Comparison of ENCODE assay signal across 19 mouse cellular contexts in the genomic region with DNA sequence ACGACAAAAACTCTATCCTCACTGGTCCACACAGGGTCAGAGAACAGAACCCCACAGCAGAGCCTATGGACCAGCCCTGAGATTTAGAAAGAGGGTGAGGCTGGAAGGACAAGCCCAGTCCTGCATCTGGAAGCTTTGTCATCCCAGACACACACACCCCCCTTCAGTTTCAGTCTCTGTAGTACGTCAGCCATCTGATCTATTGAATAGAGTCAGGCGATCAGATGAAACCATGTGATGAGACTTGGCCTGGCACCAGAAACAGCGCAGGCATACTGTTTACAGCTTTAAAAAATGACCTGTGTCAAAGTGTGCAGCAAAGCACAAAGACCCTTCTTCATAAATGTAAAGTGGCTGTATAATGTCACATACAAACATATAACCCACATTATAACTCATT. TPM values are rescaled to one million over a fixed set of nuclear protein-coding genes. Genes with fewer than 3 reads are reported as not detected.
A peak's percentile ranks its signal among the peaks of the same experiment; 100 is the strongest.
DNase-seq lines count a peak whose midpoint lies in the region; ATAC-seq and TF ChIP-seq lines count a peak whose summit lies in the region.
"Had no signal": no experiment of that assay in that cellular context is flagged by ENCODE, and none has a peak within 500 bp of the region (broad histone marks: within the 10 kb centered on the region; RNA-seq: fewer than 3 reads in every experiment).

No protein-coding gene starts in this region.

- no peak overlapping the region for H3K9ac ChIP-seq in hindbrain, embryonic 12.5 days
- no peak overlapping the region for H3K9ac ChIP-seq in stomach, embryonic 16.5 days (ENCODE audit: low read length)
- no peak overlapping the region for H3K9ac ChIP-seq in stomach, postnatal 0 days (ENCODE audit: low read length)
- H3K9ac ChIP-seq in forebrain, postnatal 0 days, result no peak overlapping the region
- no peak overlapping the region for H3K9ac ChIP-seq in liver, postnatal 0 days (replicated peaks)
- H3K9ac ChIP-seq: heart, embryonic 13.5 days; limb, embryonic 12.5 days; lung, embryonic 15.5 days; midbrain, embryonic 13.5 days had no signal

- H3K36me3 ChIP-seq in hindbrain, embryonic 12.5 days, result no peaks in the 10 kb centered on the region
- H3K36me3 ChIP-seq in hindbrain, embryonic 10.5 days, result peaks cover 19% of the 10 kb centered on the region
- peaks cover 9% of the 10 kb centered on the region; the same call in 1 of the 2 replicates for H3K36me3 ChIP-seq in stomach, embryonic 16.5 days (ENCODE audit: control insufficient read depth, insufficient read depth, low read length)
- peaks cover 4% of the 10 kb centered on the region; the same call in 1 of the 2 replicates for H3K36me3 ChIP-seq in stomach, postnatal 0 days (ENCODE audit: control insufficient read depth, insufficient read depth, low read length)
- H3K36me3 ChIP-seq in forebrain, postnatal 0 days (ENCODE audit: insufficient read depth), result 0 out of 2 replicates have a peak, but pooled peaks cover 10% of the 10 kb centered on the region
- peaks cover 36% of the 10 kb centered on the region for H3K36me3 ChIP-seq in liver, postnatal 0 days (replicated peaks; ENCODE audit: insufficient read depth, low read length)

- intact Hi-C loops in left cerebral cortex, postnatal 14 days (cut with DNase I), result no loop called here

- no peaks in the 10 kb centered on the region for H3K27me3 ChIP-seq in hindbrain, embryonic 12.5 days
- no peaks in the 10 kb centered on the region for H3K27me3 ChIP-seq in hindbrain, embryonic 10.5 days (ENCODE audit: insufficient read depth, poor library complexity, severe bottlenecking)
- H3K27me3 ChIP-seq in stomach, embryonic 16.5 days (ENCODE audit: control insufficient read depth, insufficient read depth, low read length), result no peaks in the 10 kb centered on the region
- H3K27me3 ChIP-seq in stomach, postnatal 0 days (ENCODE audit: control insufficient read depth, insufficient read depth, low read length), result no peaks in the 10 kb centered on the region
- no peaks in the 10 kb centered on the region for H3K27me3 ChIP-seq in forebrain, postnatal 0 days (ENCODE audit: insufficient read depth, low read length)
- H3K27me3 ChIP-seq in liver, postnatal 0 days (ENCODE audit: insufficient read depth, low read length), result no peaks in the 10 kb centered on the region
- H3K27me3 ChIP-seq: heart, embryonic 13.5 days; limb, embryonic 12.5 days; lung, embryonic 15.5 days; midbrain, embryonic 13.5 days had no signal

- no peaks in the 10 kb centered on the region for H3K9me3 ChIP-seq in hindbrain, embryonic 12.5 days (replicated peaks)
- no peaks in the 10 kb centered on the region for H3K9me3 ChIP-seq in hindbrain, embryonic 10.5 days
- H3K9me3 ChIP-seq in stomach, embryonic 16.5 days (replicated peaks; ENCODE audit: control insufficient read depth, low read length), result no peaks in the 10 kb centered on the region
- no peaks in the 10 kb centered on the region for H3K9me3 ChIP-seq in stomach, postnatal 0 days (ENCODE audit: control insufficient read depth, low read length)
- no peaks in the 10 kb centered on the region for H3K9me3 ChIP-seq in forebrain, postnatal 0 days (ENCODE audit: low read length)
- H3K9me3 ChIP-seq in liver, postnatal 0 days (ENCODE audit: low read length), result no peaks in the 10 kb centered on the region
- H3K9me3 ChIP-seq: heart, embryonic 13.5 days; lung, embryonic 15.5 days; midbrain, embryonic 13.5 days had no signal

- DNase-seq in hindbrain, embryonic 10.5 days (ENCODE audit: low spot score), result no peak
- no peak for DNase-seq in stomach, postnatal 0 days (ENCODE audit: low spot score)
- DNase-seq in forebrain, postnatal 0 days, result no peak
- no peak for DNase-seq in liver, postnatal 0 days
- DNase-seq in left cerebral cortex, postnatal 14 days (ENCODE audit: low spot score in 2 of 2), result no peak
- DNase-seq in lung, postnatal 14 days, result no peak
- DNase-seq: cerebellum, adult 11-12 months; cerebellum, postnatal 36 days; heart, postnatal 4 days; kidney, adult 18-20 months; kidney, postnatal 10 days; thymus, postnatal 14 days had no signal

- TF ChIP-seq CTCF in stomach, postnatal 0 days (IDR thresholded peaks at IDR 0.05; ENCODE audit: low read depth), result no peak
- TF ChIP-seq CTCF in forebrain, postnatal 0 days (IDR thresholded peaks at IDR 0.05; ENCODE audit: low read depth), result no peak
- TF ChIP-seq CTCF in liver, postnatal 0 days (IDR thresholded peaks at IDR 0.05; ENCODE audit: low read depth), result no peak

- ATAC-seq in hindbrain, embryonic 12.5 days (ENCODE audit: low FRiP score), result peak; percentile 51
- peak; percentile 20; the same call in 1 of the 2 replicates for ATAC-seq in stomach, embryonic 16.5 days (ENCODE audit: insufficient read depth, low FRiP score)
- ATAC-seq in stomach, postnatal 0 days (ENCODE audit: low FRiP score, low TSS enrichment), result no peak
- peak; percentile 52 for ATAC-seq in forebrain, postnatal 0 days
- no peak for ATAC-seq in liver, postnatal 0 days
- ATAC-seq: midbrain, embryonic 13.5 days had no signal

- H3K4me1 ChIP-seq in hindbrain, embryonic 12.5 days, result no peaks in the 10 kb centered on the region
- no peaks in the 10 kb centered on the region for H3K4me1 ChIP-seq in hindbrain, embryonic 10.5 days (replicated peaks)
- H3K4me1 ChIP-seq in stomach, embryonic 16.5 days (ENCODE audit: control insufficient read depth, insufficient read depth, low read length), result 0 out of 2 replicates have a peak, but pooled peaks cover 9% of the 10 kb centered on the region
- H3K4me1 ChIP-seq in stomach, postnatal 0 days (replicated peaks; ENCODE audit: control insufficient read depth, insufficient read depth), result no peaks in the 10 kb centered on the region
- no peaks in the 10 kb centered on the region for H3K4me1 ChIP-seq in forebrain, postnatal 0 days (ENCODE audit: insufficient read depth)
- peaks cover 61% of the 10 kb centered on the region for H3K4me1 ChIP-seq in liver, postnatal 0 days (ENCODE audit: insufficient read depth)
- H3K4me1 ChIP-seq: limb, embryonic 12.5 days; midbrain, embryonic 13.5 days had no signal

- no peak for TF ChIP-seq EP300 in stomach, postnatal 0 days (optimal IDR thresholded peaks at IDR 0.05)
- TF ChIP-seq EP300 in liver, postnatal 0 days (IDR thresholded peaks at IDR 0.05; ENCODE audit: low read depth), result no peak

- no peak overlapping the region for H3K27ac ChIP-seq in hindbrain, embryonic 12.5 days
- H3K27ac ChIP-seq in hindbrain, embryonic 10.5 days, result no peak overlapping the region
- H3K27ac ChIP-seq in stomach, embryonic 16.5 days (ENCODE audit: low read length), result no peak overlapping the region; the same call in 1 of the 2 replicates
- H3K27ac ChIP-seq in stomach, postnatal 0 days (replicated peaks), result no peak overlapping the region
- no peak overlapping the region for H3K27ac ChIP-seq in forebrain, postnatal 0 days (ENCODE audit: low read depth, low read length)
- H3K27ac ChIP-seq in liver, postnatal 0 days (ENCODE audit: low read depth), result 0 out of 2 replicates have a peak overlapping the region, but pooled peaks have one; percentile 5
- H3K27ac ChIP-seq: heart, embryonic 13.5 days; left cerebral cortex, adult 2 months; limb, embryonic 12.5 days; lung, embryonic 15.5 days; midbrain, embryonic 13.5 days had no signal

- WGBS in hindbrain, embryonic 12.5 days, result 65% methylated on average over 4 of the region's 4 CpGs
- WGBS in hindbrain, embryonic 10.5 days, result 94% methylated on average over 4 of the region's 4 CpGs
- WGBS in stomach, embryonic 16.5 days, result 48% methylated on average over 4 of the region's 4 CpGs
- WGBS in stomach, postnatal 0 days, result 43% methylated on average over 4 of the region's 4 CpGs
- 59% methylated on average over 4 of the region's 4 CpGs for WGBS in forebrain, postnatal 0 days
- WGBS in liver, postnatal 0 days (ENCODE audit: insufficient replicate concordance), result 63% methylated on average over 4 of the region's 4 CpGs

- no peak overlapping the region for H3K4me2 ChIP-seq in hindbrain, embryonic 12.5 days (replicated peaks)
- no peak overlapping the region for H3K4me2 ChIP-seq in stomach, embryonic 16.5 days (ENCODE audit: low read depth, low read length)
- no peak overlapping the region for H3K4me2 ChIP-seq in stomach, postnatal 0 days (replicated peaks; ENCODE audit: low read depth)
- no peak overlapping the region for H3K4me2 ChIP-seq in forebrain, postnatal 0 days (ENCODE audit: low read depth)
- no peak overlapping the region for H3K4me2 ChIP-seq in liver, postnatal 0 days (ENCODE audit: low read depth, low read length)
- H3K4me2 ChIP-seq: heart, embryonic 13.5 days; limb, embryonic 12.5 days; lung, embryonic 15.5 days; midbrain, embryonic 13.5 days had no signal

- H3K4me3 ChIP-seq in hindbrain, embryonic 12.5 days, result no peak overlapping the region
- no peak overlapping the region for H3K4me3 ChIP-seq in hindbrain, embryonic 10.5 days
- H3K4me3 ChIP-seq in stomach, embryonic 16.5 days (replicated peaks; ENCODE audit: low read length), result no peak overlapping the region
- no peak overlapping the region for H3K4me3 ChIP-seq in stomach, postnatal 0 days (ENCODE audit: low read depth, low read length)
- no peak overlapping the region for H3K4me3 ChIP-seq in forebrain, postnatal 0 days (ENCODE audit: low read depth, low read length)
- H3K4me3 ChIP-seq in liver, postnatal 0 days (ENCODE audit: low read depth, low read length), result no peak overlapping the region
- H3K4me3 ChIP-seq: heart, embryonic 13.5 days; left cerebral cortex, adult 2 months; limb, embryonic 12.5 days; lung, embryonic 15.5 days; midbrain, embryonic 13.5 days had no signal

RNA-seq across cellular contexts. Expression of a gene that starts 30.0 kb away (rescaled TPM):
- 13.2 and 14.6 TPM in 2 replicates for polyA plus RNA-seq in hindbrain, embryonic 12.5 days (2016; fragmentation: Nextera tagmentation; extraction: Ambion mirVana)
- 8.8 and 9.6 TPM in 2 replicates for polyA plus RNA-seq in hindbrain, embryonic 10.5 days (2016; fragmentation: Nextera tagmentation; extraction: Ambion mirVana)
- polyA plus RNA-seq in stomach, embryonic 16.5 days (2015; fragmentation: Nextera tagmentation; extraction: Ambion mirVana), result 15.1 and 15.4 TPM in 2 replicates
- polyA plus RNA-seq in stomach, postnatal 0 days (2015; fragmentation: Nextera tagmentation; extraction: Ambion mirVana), result 6.6 and 7.7 TPM in 2 replicates
- total RNA-seq in forebrain, postnatal 0 days (2014; rRNA removed), result 13.5 and 16.7 TPM in 2 replicates
- 3.1 and 4.0 TPM in 2 replicates for polyA plus RNA-seq in forebrain, postnatal 0 days (2015; fragmentation: Nextera tagmentation; extraction: Ambion mirVana)
- polyA plus RNA-seq in liver, postnatal 0 days (2015; fragmentation: Nextera tagmentation; extraction: Ambion mirVana), result 5.1 and 6.2 TPM in 2 replicates
- total RNA-seq in left cerebral cortex, postnatal 14 days (2021), result 10 to 100 TPM in 1 of 2 experiments, 1 to 10 TPM in 1; 9.2 to 15.6 TPM

Comparison
In these comparisons a context has a peak if more than half of its experiments do, and no peak if none do; other contexts are left out.
1. ATAC-seq: peak in hindbrain, embryonic 12.5 days (single experiment), stomach, embryonic 16.5 days (single experiment) and forebrain, postnatal 0 days (single experiment); none in stomach, postnatal 0 days (single experiment) and liver, postnatal 0 days (single experiment).